Mouse (Mus musculus) thymus, adult 2 months (tissue): ENCODE measurements around the gene Gm10718.
"Not testable (repeated sequence)": the region's sequence is repeated elsewhere in the genome, so short reads cannot be mapped to it uniquely, and the experiment has no call there.

Experiments used
- CTCF ChIP-seq: fragments of 200-500 bp; IDR thresholded peaks from 2 replicates; pipeline ENCODE4 v1.5.1; 2012; ENCODE audit warnings: mild to moderate bottlenecking, control low read depth, low read length, moderate library complexity, borderline replicate concordance; ENCODE audit not compliant: control insufficient read depth, poor library complexity, insufficient read depth; ENCODE audit errors: extremely low read depth
- POLR2A ChIP-seq: fragments of 200-500 bp; IDR thresholded peaks from 2 replicates; pipeline ENCODE4 v1.6.1; 2012; ENCODE audit warnings: mild to moderate bottlenecking, low read length, control low read depth, moderate library complexity; ENCODE audit not compliant: control insufficient read depth, poor library complexity, insufficient read depth; ENCODE audit errors: extremely low read depth

DNA sequence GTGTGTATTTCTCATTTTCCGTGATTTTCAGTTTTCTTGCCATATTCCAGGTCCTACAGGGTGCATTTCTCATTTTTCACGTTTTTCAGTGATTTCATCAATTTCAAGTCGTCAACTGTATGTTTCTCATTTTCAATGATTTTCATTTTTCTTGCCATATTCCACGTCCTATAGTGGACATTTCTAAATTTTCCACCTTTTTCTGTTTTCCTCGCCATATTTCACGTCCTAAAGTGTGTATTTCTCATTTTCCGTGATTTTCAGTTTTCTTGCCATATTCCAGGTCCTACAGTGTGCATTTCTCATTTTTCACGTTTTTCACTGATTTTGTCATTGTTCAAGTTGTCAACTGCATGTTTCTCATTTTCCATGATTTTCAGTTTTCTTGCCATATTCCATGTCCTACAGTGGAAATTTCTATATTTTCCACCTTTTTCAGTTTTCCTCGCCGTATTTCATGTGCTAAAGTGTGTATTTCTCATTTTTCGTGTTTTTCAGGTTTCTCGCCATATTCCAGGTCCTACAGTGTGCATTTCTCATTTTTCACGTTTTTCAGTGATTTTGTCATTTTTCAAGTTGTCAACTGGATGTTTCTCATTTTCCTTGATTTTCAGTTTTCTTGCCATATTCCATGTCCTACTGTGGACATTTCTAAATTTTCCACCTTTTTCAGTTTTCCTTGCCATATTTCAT lies 885 bp upstream of the Gm10718 start:
- TF ChIP-seq CTCF, POLR2A: not testable (repeated sequence)
